Mouse (Mus musculus): ENCODE results near the gene Gpm6a. TPM values are rescaled to one million over a fixed set of nuclear protein-coding genes. Genes with fewer than 3 reads are reported as not detected.

Gene Gpm6a
- polyA plus RNA-seq, 1 experiment from 2014 or later, result 17.7 TPM

- Histone ChIP-seq H3K4me3 (no peak overlapping the region), H3K27ac (ENCODE audit: poor library complexity, severe bottlenecking) (no peak overlapping the region), H3K4me2 (no peak overlapping the region), H3K36me3 (no peaks in the 10 kb centered on the region), H3K4me1 (replicated peaks) (no peaks in the 10 kb centered on the region), H3K9ac (no peak overlapping the region), H3K9me3 (replicated peaks) (no peaks in the 10 kb centered on the region), H3K27me3 (replicated peaks) (no peaks in the 10 kb centered on the region)
- 82% methylated on average over 10 of the region's 10 CpGs for WGBS
- no peak for ATAC-seq (ENCODE audit: insufficient number of reproducible peaks, low FRiP score)
These were observed 118.8 kb downstream of the Gpm6a start for GRCm38 (mm10) chr8:55073481-55073880.

DNA sequence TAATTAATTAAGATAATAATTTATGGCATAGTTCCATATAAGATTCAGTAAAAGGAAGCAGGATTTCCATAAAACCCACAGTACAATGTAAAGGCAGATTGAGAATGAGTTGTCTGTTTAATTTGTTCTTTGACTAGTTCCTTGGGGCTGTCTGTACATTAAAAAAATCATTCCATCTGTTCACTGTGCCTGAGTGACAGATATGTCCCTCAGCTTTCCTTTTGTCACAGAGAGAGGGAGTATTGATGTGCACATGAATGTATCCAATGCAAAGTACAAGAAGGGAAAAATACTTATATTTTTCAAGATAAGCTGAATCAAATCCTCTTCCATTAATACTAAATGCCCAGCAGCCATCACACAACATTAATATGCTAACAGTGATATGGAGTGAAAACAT, 147.6 kb downstream of the Gpm6a start:
- no peak overlapping the region for H3K4me2 ChIP-seq
- no peak overlapping the region for H3K9ac ChIP-seq
- no peaks in the 10 kb centered on the region for H3K4me1 ChIP-seq (replicated peaks)
- H3K4me3 ChIP-seq, result no peak overlapping the region
- H3K9me3 ChIP-seq (replicated peaks), result no peaks in the 10 kb centered on the region
- ATAC-seq (ENCODE audit: insufficient number of reproducible peaks, low FRiP score), result no peak
- H3K36me3 ChIP-seq, result no peaks in the 10 kb centered on the region
- no peaks in the 10 kb centered on the region for H3K27me3 ChIP-seq (replicated peaks)
- H3K27ac ChIP-seq (ENCODE audit: poor library complexity, severe bottlenecking), result no peak overlapping the region

DNA sequence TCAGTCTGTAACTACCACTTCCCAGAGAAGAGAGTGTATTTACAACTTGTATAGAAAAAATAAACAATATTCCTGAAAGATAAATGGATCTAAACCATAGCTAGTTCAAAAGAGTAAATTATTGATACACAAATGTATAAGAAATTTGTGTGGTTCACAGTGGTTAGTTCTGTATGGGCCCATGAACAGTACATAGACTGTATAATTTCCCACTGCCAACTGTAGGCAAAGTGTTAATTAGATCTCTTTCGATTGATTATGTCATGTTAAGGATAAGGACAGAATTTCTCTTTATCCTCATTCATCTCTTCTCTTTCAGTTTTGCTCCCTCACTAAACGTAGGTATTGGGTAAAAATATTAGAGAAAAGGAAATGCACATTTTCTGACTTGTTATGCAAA, 148.4 kb downstream of the Gpm6a start:
- Histone ChIP-seq H3K27me3 (replicated peaks) (no peaks in the 10 kb centered on the region), H3K27ac (ENCODE audit: poor library complexity, severe bottlenecking) (no peak overlapping the region), H3K4me2 (no peak overlapping the region), H3K9me3 (replicated peaks) (no peaks in the 10 kb centered on the region), H3K4me1 (replicated peaks) (no peaks in the 10 kb centered on the region), H3K9ac (no peak overlapping the region), H3K36me3 (no peaks in the 10 kb centered on the region), H3K4me3 (no peak overlapping the region)
- ATAC-seq (ENCODE audit: insufficient number of reproducible peaks, low FRiP score), result no peak
- WGBS, result 64% methylated on average over 2 of the region's 2 CpGs

- Histone ChIP-seq H3K27me3 (replicated peaks) (0 out of 2 replicates have a peak, but pooled peaks cover under 1% of the 10 kb centered on the region), H3K4me2 (no peak overlapping the region), H3K36me3 (no peaks in the 10 kb centered on the region), H3K9ac (no peak overlapping the region), H3K27ac (ENCODE audit: poor library complexity, severe bottlenecking) (no peak overlapping the region), H3K9me3 (replicated peaks) (no peaks in the 10 kb centered on the region), H3K4me1 (replicated peaks) (no peaks in the 10 kb centered on the region), H3K4me3 (no peak overlapping the region)
- 41% methylated on average over 3 of the region's 3 CpGs for WGBS
- ATAC-seq (ENCODE audit: insufficient number of reproducible peaks, low FRiP score), result no peak
These were observed 149.3 kb downstream of the Gpm6a start for GRCm38 (mm10) chr8:55103891-55104481.

Other genes starting within 250 kb of the Gpm6a start
- 0.54 and 0.55 TPM in 2 replicates for gene Wdr17, start 67.7 kb upstream of the Gpm6a start, polyA plus RNA-seq (2016; fragmentation: Nextera tagmentation; extraction: Ambion mirVana)